In genomic region chr1:161314078-161314477, GRCm38 (mm10) we compare ENCODE assay signal across 17 mouse cellular contexts.
"Had no signal": no experiment of that assay in that cellular context is flagged by ENCODE, and none has a peak within 500 bp of the region (broad histone marks: within the 10 kb centered on the region; RNA-seq: fewer than 3 reads in every experiment).

No protein-coding gene starts in this region.

- H3K27me3 ChIP-seq: liver, embryonic 15.5 days; midbrain, embryonic 13.5 days; neural tube, embryonic 12.5 days; stomach, embryonic 15.5 days had no signal

- H3K36me3 ChIP-seq: liver, embryonic 15.5 days; midbrain, embryonic 13.5 days; neural tube, embryonic 12.5 days; stomach, embryonic 15.5 days had no signal

- H3K4me3 ChIP-seq: liver, embryonic 15.5 days; midbrain, embryonic 13.5 days; neural tube, embryonic 12.5 days; stomach, embryonic 15.5 days had no signal

- H3K9me3 ChIP-seq: liver, embryonic 15.5 days; midbrain, embryonic 13.5 days; neural tube, embryonic 12.5 days; stomach, embryonic 15.5 days had no signal

- ATAC-seq: lung, postnatal 0 days; midbrain, embryonic 13.5 days had no signal

- H3K4me1 ChIP-seq: liver, embryonic 15.5 days; midbrain, embryonic 13.5 days; neural tube, embryonic 12.5 days; stomach, embryonic 15.5 days had no signal

- H3K9ac ChIP-seq: liver, embryonic 15.5 days; midbrain, embryonic 13.5 days; neural tube, embryonic 12.5 days; stomach, embryonic 15.5 days had no signal

- DNase-seq: kidney, adult 9 months; kidney, postnatal 36 days; layer of hippocampus, adult 9-11 months; layer of hippocampus, postnatal 36 days; left cerebral cortex, postnatal 4 days; lung, adult 2 months; lung, postnatal 36 days; right cerebral cortex, postnatal 4 days; thymus, adult 2 months; thymus, postnatal 25 days had no signal

- H3K27ac ChIP-seq: kidney, postnatal 0 days; liver, embryonic 15.5 days; midbrain, embryonic 13.5 days; neural tube, embryonic 12.5 days; stomach, embryonic 15.5 days had no signal

- H3K4me2 ChIP-seq: liver, embryonic 11.5 days; liver, embryonic 15.5 days; midbrain, embryonic 13.5 days; neural tube, embryonic 12.5 days; stomach, embryonic 15.5 days had no signal
